Mouse (Mus musculus) bone marrow macrophage, adult 2 months (primary cell): ENCODE measurements around the gene Rin2.

Experiments used
- CTCF ChIP-seq: IDR thresholded peaks from 2 replicates; pipeline ENCODE4 v1.5.1; 2012; ENCODE audit warnings: low read depth, mild to moderate bottlenecking, low read length, moderate library complexity
- POLR2A ChIP-seq: IDR thresholded peaks from 2 replicates; pipeline ENCODE4 v1.6.1; 2012; ENCODE audit warnings: mild to moderate bottlenecking, low read depth, low read length, borderline replicate concordance

DNA sequence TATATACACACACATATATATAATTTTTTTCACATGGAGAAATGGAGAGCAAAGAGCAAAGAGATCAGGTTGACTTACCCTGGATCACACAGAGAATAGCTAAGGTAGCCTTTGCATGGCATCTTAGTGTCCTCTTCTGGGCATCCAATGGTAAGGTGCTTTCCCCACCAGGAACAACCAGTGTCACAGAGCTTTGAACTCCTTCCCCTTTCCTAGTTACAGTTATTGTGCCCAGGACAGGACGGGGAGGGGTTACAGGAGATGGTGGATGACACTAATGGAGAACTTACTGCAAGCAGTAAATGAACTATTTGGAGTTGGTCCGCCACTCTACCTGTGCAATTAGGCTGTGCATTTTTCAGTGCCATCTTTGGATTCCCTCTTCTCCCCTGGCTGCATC is 45.7 kb downstream of the Rin2 start:
- TF ChIP-seq CTCF (no peak), POLR2A (no peak)
